Mouse (Mus musculus) limb, embryonic 12.5 days (tissue): ENCODE data around the gene Mrfap1. TPM values are rescaled to one million over a fixed set of nuclear protein-coding genes. Genes with fewer than 3 reads are reported as not detected.

Experiments used
- ATAC-seq: fragments of 200-750 bp; cut with Nextera tagmentation; 2 replicates; pipeline ENCODE4 v1.8.0; 2017; ENCODE audit warnings: low read depth, moderate TSS enrichment; ENCODE audit not compliant: insufficient number of reproducible peaks, insufficient read depth, low FRiP score, low TSS enrichment
- H3K27ac ChIP-seq: fragments of 300-500 bp; sonication (generic); 2 replicates; pipeline ENCODE4 v1.5.1; 2016; ENCODE audit warnings: mild to moderate bottlenecking, moderate library complexity
- H3K27me3 ChIP-seq: fragments of 300-500 bp; sonication (generic); 2 replicates; pipeline ENCODE4 v1.6.1; 2016; ENCODE audit warnings: mild to moderate bottlenecking, moderate library complexity
- H3K36me3 ChIP-seq: fragments of 300-500 bp; sonication (generic); 2 replicates; pipeline ENCODE4 v1.6.1; 2016; ENCODE audit warnings: mild to moderate bottlenecking, moderate library complexity
- H3K4me1 ChIP-seq: fragments of 300-500 bp; sonication (generic); replicated peaks from 2 replicates; pipeline ENCODE4 v1.6.1; 2016
- H3K4me2 ChIP-seq: fragments of 300-500 bp; sonication (generic); 2 replicates; pipeline ENCODE4 v1.6.1; 2016; ENCODE audit warnings: mild to moderate bottlenecking, moderate library complexity
- H3K4me3 ChIP-seq: fragments of 300-500 bp; sonication (generic); replicated peaks from 2 replicates; pipeline ENCODE4 v1.5.1; 2016; ENCODE audit warnings: mild to moderate bottlenecking
- H3K9ac ChIP-seq: fragments of 300-500 bp; sonication (generic); replicated peaks from 2 replicates; pipeline ENCODE4 v1.6.1; 2016; ENCODE audit warnings: mild to moderate bottlenecking, moderate library complexity
- H3K9me3 ChIP-seq: fragments of 300-500 bp; sonication (generic); 2 replicates; pipeline ENCODE4 v1.6.1; 2016; ENCODE audit warnings: mild to moderate bottlenecking, moderate library complexity
- whole genome bisulfite sequencing: fragments of 180-500 bp; shearing (Covaris S2); methylation state at CpG from one replicate; pipeline ENCODE4 v1.1.7; 2016; 5-methylcytosine and 5-hydroxymethylcytosine counted together
- polyA plus RNA-seq: library from polyadenylated mRNA; unstranded; fragments of >200 nt; fragmentation: Nextera tagmentation; extraction: Ambion mirVana; gene quantifications from 2 replicates; pipeline ENCODE4 v1.2.1, GENCODE M21; 2016

Mrfap1 gene
- polyA plus RNA-seq, 1 experiment from 2014 or later = 692 TPM

- 5% methylated on average over 31 of the region's 31 CpGs for WGBS
- H3K27ac ChIP-seq = no peak within 1 kb of the TSS
- no peaks in the 10 kb centered on the region for H3K9me3 ChIP-seq
- peak within 1 kb of the TSS; percentile 93 for H3K9ac ChIP-seq
- H3K27me3 ChIP-seq = no peaks in the 10 kb centered on the region
- peak within 1 kb of the TSS; percentile 98 for H3K4me2 ChIP-seq
- H3K4me3 ChIP-seq = peak within 1 kb of the TSS; percentile 98
- H3K36me3 ChIP-seq = peaks cover 5% of the 10 kb centered on the region; the same call in 1 of the 2 replicates
- H3K4me1 ChIP-seq = peaks cover 13% of the 10 kb centered on the region
- ATAC-seq = peak; percentile 79
Observed at GRCm38 (mm10) chr5:36748536-36749061, 48.0 kb downstream of the Mrfap1 start, which contains the start of gene Bloc1s4. TSS of gene Bloc1s4 (minus strand) at chr5:36748650.

GRCm38 (mm10) chr5:36747794-36748535 is 48.6 kb downstream of the Mrfap1 start:
- H3K9me3 ChIP-seq = no peaks in the 10 kb centered on the region
- peaks cover 5% of the 10 kb centered on the region; the same call in 1 of the 2 replicates for H3K36me3 ChIP-seq
- H3K27ac ChIP-seq = no peak overlapping the region
- peak overlapping the region; percentile 98 for H3K4me3 ChIP-seq
- 0 out of 2 replicates have a peak, but pooled peaks have one; percentile 18 for ATAC-seq
- H3K27me3 ChIP-seq = no peaks in the 10 kb centered on the region
- WGBS = 2% methylated on average over 76 of the region's 76 CpGs
- H3K4me2 ChIP-seq = peak overlapping the region; percentile 98
- peaks cover 13% of the 10 kb centered on the region for H3K4me1 ChIP-seq
- H3K9ac ChIP-seq = peak overlapping the region; percentile 93

- Histone ChIP-seq H3K27me3 (no peaks in the 10 kb centered on the region), H3K9ac (no peak overlapping the region), H3K4me3 (peak overlapping the region; percentile 98; the same call in 1 of the 2 replicates), H3K4me1 (peaks cover 13% of the 10 kb centered on the region), H3K27ac (no peak overlapping the region), H3K36me3 (peaks cover 5% of the 10 kb centered on the region; the same call in 1 of the 2 replicates), H3K9me3 (no peaks in the 10 kb centered on the region), H3K4me2 (peak overlapping the region; percentile 98)
- ATAC-seq = no peak
- 87% methylated on average over 7 of the region's 7 CpGs for WGBS
Observed at GRCm38 (mm10) chr5:36747071-36747470, 49.5 kb downstream of the Mrfap1 start.

Other genes with a start within 250 kb of the Mrfap1 start
- 40.1 and 42.3 TPM in 2 replicates for gene Tbc1d14, start 203.5 kb downstream of the Mrfap1 start, polyA plus RNA-seq
- gene D5Ertd579e, start 100.7 kb downstream of the Mrfap1 start, polyA plus RNA-seq = 26.9 and 28.6 TPM in 2 replicates
- 32.5 and 34.5 TPM in 2 replicates for gene Bloc1s4, start 48.1 kb downstream of the Mrfap1 start, polyA plus RNA-seq
- gene Man2b2, start 33.9 kb upstream of the Mrfap1 start, polyA plus RNA-seq = 6.9 and 7.8 TPM in 2 replicates
- gene Ppp2r2c, start 71.7 kb upstream of the Mrfap1 start, polyA plus RNA-seq = 0.17 and 0.31 TPM in 2 replicates
- gene Wfs1, start 192.4 kb upstream of the Mrfap1 start, polyA plus RNA-seq = 7.5 and 8.0 TPM in 2 replicates